Mouse (Mus musculus) B cell, adult 67 days (primary cell): ENCODE measurements around the gene Ctss. TPM values are rescaled to one million over a fixed set of nuclear protein-coding genes. Genes with fewer than 3 reads are reported as not detected.

Experiments used
- total RNA-seq, 2 experiments: library from RNA; stranded (reverse); gene quantifications; 4 replicates each; pipeline ENCODE4 v1.2.4; 2023

Gene Ctss
- 100 to 1,000 TPM; 462 to 506 TPM for total RNA-seq

GRCm38 (mm10) chr3:95526622-95527211, at the start of gene Ctss:
Gene Ctss (plus strand): TSS chr3:95526786.

DNA sequence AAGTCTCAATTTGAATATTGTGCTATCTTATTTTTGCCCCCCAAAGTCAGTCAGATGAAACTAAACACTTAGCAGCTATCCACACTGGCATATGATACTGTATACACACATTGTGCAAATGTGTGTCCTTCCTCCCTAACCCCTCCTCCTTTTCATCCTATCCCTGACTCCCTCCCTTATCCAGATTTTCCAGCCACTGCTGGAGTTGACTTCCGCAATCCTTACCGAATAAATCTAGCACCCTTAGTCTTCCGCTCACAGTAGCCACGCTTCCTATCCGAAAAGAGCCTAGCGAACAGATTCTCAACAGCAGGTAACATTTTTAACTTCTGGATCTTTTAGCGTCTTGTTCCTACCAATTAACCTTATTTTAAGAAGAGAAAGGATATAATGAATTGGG, 27.6 kb upstream of the Ctss start, which contains the start of gene Ctsk:
Ctsk (plus strand) TSS at position 233 of the 400 bp plus-strand sequence.

DNA sequence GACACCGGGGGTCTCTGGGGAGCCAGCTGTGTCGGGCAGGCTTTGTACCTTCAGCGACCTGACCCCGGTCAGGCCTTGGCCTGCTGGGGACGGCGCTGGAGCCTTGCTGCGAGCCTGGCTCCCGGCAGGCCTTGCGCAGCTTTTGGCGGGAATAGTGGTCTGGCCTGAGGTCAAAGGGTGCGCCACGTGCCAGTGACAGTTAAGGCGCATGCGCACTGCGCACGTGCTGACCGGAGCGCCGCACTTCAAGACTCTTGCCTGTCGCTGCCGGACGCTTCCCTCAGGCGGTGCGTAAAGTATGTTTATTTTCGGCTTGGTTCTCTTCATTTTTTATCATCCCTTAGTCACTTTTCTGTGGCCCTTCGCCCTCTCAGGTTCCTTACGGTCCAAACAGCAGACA, 32.9 kb downstream of the Ctss start, which contains the start of gene Hormad1:
Hormad1 (plus strand) TSS at position 241 of the 400 bp plus-strand sequence.

DNA sequence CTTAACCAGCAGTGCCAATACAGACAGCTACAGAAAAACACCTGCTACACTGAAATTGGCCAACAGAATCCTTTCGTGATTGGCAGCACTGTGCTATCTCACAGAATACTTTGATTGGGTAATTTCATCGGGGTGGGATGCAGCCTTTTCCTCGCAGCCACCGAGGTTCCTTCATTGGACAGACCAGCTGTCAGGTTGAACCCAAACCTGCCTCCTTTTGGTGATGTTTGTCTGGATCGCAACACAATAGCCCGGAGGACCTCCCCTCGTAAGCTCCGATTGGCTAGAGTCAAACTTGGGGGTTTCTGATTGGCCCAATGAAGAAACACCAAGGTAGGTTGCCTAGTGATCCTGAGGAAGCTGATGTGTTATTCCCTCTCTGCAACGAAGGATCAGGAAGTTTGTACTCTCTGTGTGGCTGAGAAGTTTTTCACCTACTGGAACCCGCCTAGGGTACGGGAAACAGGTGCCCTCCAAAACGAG, 62.1 kb downstream of the Ctss start, which contains the start of gene Golph3l:
Golph3l (plus strand) TSS at position 331 of the 483 bp plus-strand sequence.

Other genes with a start within 250 kb of the Ctss start
- gene Mindy1, start 245.4 kb upstream of the Ctss start, total RNA-seq, result 10 to 100 TPM; 38.4 to 39.0 TPM
- gene Prune1, start 244.7 kb upstream of the Ctss start, total RNA-seq, result 10 to 100 TPM; 14.6 to 16.5 TPM
- gene Anxa9, start 219.6 kb upstream of the Ctss start, total RNA-seq, result 1 to 10 TPM; 1.2 to 2.8 TPM
- 100 to 1,000 TPM; 139 to 152 TPM for gene Cers2, start 212.0 kb upstream of the Ctss start, total RNA-seq
- 10 to 100 TPM; 39.0 to 43.5 TPM for gene Setdb1, start 169.6 kb upstream of the Ctss start, total RNA-seq
- gene 4930558C23Rik, start 123.9 kb upstream of the Ctss start, total RNA-seq, result not detected
- 10 to 100 TPM; 78.1 to 80.1 TPM for gene Arnt, start 92.4 kb upstream of the Ctss start, total RNA-seq
- gene Ctsk, start 27.5 kb upstream of the Ctss start, total RNA-seq, result 1 to 10 TPM; 1.5 to 3.3 TPM
- under 1 TPM in 1 of 2 experiments, not detected in 1; 0.36 TPM for gene Hormad1, start 32.9 kb downstream of the Ctss start, total RNA-seq
- 10 to 100 TPM; 28.9 to 37.0 TPM for gene Golph3l, start 62.1 kb downstream of the Ctss start, total RNA-seq
- gene Ensa, start 98.2 kb downstream of the Ctss start, total RNA-seq, result 100 to 1,000 TPM; 115 to 129 TPM
- 100 to 1,000 TPM; 424 to 425 TPM for gene Mcl1, start 132.0 kb downstream of the Ctss start, total RNA-seq
- 10 to 100 TPM; 18.2 to 21.8 TPM for gene Adamtsl4, start 161.1 kb downstream of the Ctss start, total RNA-seq
- gene Ecm1, start 212.8 kb downstream of the Ctss start, total RNA-seq, result 10 to 100 TPM in 1 of 2 experiments, 1 to 10 TPM in 1; 8.8 to 11.4 TPM
- 100 to 1,000 TPM in 1 of 2 experiments, 10 to 100 TPM in 1; 88.2 to 108 TPM for gene Tars2, start 233.4 kb downstream of the Ctss start, total RNA-seq